Mouse (Mus musculus) spleen, adult 18-20 months (tissue): ENCODE data around the gene Bahd1.
A peak's percentile ranks its signal among the peaks of the same experiment; 100 is the strongest.

Source experiments
- DNase-seq, 2 experiments: peaks; one replicate each; pipeline ENCODE4 v3.0.0; 2022; ENCODE audit warnings: mixed read lengths in 2 of 2

The Bahd1 gene

GRCm38 (mm10) chr2:118899981-118900825 is at the start of gene Bahd1:
Bahd1 (plus strand) TSS chr2:118900377.
- no peak for DNase-seq

- no peak for DNase-seq
These were observed 48.4 kb upstream of the Bahd1 start for GRCm38 (mm10) chr2:118851756-118852155.

- DNase-seq: peak; percentile 76 to 80
These were observed 38.5 kb upstream of the Bahd1 start, which contains the start of gene Ivd for GRCm38 (mm10) chr2:118861454-118862339. Ivd (plus strand) TSS chr2:118861954.

- no peak for DNase-seq
These were observed 37.9 kb upstream of the Bahd1 start for GRCm38 (mm10) chr2:118862340-118862675.

DNA sequence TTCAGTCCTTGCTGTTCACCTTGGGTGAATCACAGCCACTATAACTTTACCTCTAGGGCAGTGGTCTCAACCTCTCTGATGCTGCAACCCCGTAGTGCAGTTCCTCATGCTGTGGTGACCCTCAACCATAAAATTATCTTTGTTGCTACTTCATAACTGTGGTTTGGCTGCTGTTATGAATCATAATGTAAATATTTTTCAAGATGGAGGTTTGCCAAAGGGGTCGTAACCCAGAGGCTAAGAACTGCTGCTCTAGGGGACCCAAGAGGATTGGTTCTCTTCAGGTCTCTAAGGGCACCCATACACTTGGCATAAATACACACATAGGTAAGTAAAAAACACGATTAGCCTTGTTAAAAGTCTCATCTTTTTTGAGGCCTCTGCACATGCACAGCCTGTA is 29.6 kb upstream of the Bahd1 start:
- DNase-seq: no peak

- no peak for DNase-seq
These were observed 29.1 kb upstream of the Bahd1 start for GRCm38 (mm10) chr2:118871032-118871431.

DNA sequence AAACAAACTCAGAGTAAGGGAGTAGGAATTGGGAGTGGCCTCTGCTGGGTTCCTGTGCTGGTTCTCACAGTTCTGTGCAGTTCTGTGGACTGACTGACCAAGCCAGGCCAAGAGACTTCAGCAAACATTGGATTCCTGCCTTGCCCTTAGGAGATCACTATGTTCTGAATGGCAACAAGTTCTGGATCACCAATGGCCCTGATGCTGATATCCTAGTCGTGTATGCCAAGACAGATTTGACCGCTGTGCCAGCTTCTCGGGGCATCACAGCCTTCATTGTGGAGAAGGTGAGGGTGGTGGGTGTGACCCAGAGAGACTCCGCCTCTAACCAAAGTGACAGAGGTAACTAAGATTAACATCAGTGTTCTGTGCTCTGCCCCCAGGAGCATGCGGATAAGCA is 27.2 kb upstream of the Bahd1 start:
- no peak for DNase-seq

- no peak for DNase-seq
These were observed 26.2 kb upstream of the Bahd1 start for GRCm38 (mm10) chr2:118873890-118874430.

DNA sequence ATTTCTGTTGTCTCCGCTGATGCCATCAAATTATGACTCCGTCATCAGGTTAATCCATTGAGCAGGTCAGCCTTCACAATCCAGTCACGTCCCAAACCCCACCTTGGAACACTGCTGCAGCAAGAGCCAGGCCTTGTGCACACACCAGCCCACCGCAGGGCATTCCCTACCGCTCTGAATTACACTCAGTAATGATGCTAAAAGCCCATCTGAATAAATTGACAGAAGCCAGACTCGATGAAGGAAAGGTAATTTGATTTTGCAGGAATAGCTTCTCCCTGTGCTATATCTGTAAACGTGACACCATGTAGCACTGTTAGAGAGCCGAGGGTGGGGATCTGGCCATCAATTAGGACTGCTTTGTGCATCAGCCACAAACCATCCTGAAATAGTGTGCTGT is 24.9 kb upstream of the Bahd1 start:
- no peak for DNase-seq

- DNase-seq: no peak
These were observed 23.7 kb upstream of the Bahd1 start for GRCm38 (mm10) chr2:118876453-118876852.

- no peak for DNase-seq
These were observed 19.2 kb upstream of the Bahd1 start for GRCm38 (mm10) chr2:118881019-118881418.

DNA sequence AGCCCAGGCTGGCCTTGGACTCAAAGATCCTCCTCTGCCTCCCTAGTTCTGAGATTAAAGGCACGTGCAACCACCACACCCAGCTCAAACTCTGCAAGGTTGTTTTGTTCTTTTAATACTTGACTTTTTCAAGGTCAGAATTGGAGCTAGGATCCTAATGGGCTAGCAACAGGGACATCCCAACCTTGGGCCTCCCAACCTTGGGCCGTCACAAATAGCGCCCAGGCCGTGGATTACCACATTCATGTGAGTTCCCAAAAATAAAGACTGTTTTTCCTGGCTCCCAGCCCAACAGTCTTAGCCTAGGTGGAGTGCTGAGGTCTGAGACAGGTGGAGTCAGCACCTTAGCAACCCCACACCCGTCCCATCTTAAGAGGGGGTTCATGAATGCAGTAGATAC is 18.2 kb upstream of the Bahd1 start:
- no peak for DNase-seq

DNA sequence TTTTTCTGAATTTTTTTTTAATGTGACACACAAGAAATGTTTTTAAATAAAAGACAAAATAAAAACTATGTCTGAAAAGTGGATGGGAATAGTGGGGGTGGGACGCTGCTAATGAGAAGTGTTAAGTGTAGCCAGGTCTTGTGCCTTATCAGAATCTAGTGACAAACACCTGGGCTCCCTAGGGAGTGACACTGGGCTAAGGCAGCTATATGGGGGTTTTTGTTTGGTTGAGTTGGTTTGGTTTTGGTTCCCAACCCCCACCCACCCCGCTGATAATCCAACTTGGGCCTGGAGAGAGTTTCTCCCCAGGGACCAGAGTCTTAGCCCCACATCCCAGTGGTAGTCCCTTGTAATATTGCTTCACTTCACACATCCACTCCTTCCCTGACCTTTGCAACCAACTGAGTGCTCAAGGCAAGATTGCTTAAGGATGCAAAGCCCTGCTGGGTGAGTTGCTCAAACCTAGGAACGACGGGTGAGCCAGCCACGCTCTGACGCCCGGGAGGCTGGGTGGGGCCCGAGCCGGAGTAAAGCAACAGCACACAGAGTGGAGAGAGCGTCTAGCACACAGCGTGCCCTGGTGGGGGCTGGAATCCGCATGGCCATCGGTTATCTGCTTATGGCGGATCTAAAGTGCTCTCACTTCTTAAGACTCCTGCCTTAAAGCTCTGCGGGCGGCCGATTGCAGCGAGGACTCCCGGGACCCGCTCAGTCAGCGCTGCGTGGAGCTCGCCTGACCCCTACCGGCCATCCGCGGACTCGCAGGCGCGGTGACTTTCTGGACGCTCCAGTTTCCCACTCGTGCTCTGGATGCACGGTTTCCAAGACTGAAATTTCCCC is 17.1 kb upstream of the Bahd1 start:
- peak; percentile 71 to 90 for DNase-seq

GRCm38 (mm10) chr2:118887440-118887839 is 12.7 kb upstream of the Bahd1 start:
- no peak for DNase-seq

DNA sequence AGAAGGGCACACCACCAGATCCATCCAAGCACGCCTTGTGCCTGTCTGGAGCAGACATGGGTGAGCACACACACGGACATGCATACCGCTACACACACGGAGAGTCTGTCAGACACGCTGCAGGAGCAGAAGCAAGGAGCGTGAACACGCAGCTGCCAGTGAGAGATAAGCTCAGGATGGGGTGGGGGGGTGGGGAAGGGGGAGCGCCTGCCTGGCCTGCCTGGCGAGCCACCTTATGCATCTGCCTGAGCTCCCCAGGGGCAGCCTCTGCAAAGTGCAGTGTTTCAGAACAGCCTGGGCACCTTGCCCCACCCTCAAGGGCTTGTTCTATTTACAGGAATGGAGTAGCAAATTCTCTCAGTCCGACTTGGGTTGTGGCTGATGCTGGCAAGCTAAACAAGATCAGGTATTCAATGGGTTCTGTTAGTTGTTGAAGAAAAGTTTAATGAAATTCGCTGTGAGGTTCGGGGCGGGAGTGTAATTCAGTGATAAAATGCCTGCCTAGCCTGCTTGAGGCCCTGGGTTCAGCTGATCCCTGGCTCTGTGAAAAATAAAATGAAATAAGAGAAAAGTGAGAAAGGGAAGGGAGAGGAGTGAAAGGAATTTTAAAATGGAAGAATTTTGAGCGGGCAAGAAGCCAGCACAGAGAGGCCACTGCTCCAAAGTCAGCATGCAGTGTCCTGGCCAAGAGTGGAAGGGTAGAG is 12.2 kb upstream of the Bahd1 start:
- DNase-seq: no peak

GRCm38 (mm10) chr2:118891173-118891572 is 9.0 kb upstream of the Bahd1 start:
- no peak for DNase-seq

GRCm38 (mm10) chr2:118895990-118896913 is 3.9 kb upstream of the Bahd1 start:
- peak; percentile 51 to 57 for DNase-seq

DNA sequence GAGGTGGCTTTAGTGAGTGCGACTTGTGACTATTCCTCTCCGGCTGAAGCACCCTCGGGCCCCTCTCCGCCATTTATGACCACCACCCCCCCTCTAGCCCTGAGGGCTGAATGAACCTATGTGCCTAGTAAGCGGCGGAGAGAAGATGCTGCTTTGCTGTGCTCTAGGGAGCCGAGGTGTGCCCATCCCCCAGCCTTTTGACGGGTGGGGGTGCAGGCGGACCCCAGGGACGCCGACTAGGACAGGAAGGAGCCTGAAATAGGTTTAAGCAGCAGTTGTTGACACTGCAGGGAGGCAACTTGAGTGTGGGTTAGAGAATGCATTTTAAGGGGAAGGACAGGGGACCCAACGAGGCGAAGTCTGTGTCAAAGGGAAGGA is 3.3 kb upstream of the Bahd1 start:
- peak; percentile 47 to 56 for DNase-seq

GRCm38 (mm10) chr2:118897392-118897791 is 2.8 kb upstream of the Bahd1 start:
- no peak for DNase-seq

DNA sequence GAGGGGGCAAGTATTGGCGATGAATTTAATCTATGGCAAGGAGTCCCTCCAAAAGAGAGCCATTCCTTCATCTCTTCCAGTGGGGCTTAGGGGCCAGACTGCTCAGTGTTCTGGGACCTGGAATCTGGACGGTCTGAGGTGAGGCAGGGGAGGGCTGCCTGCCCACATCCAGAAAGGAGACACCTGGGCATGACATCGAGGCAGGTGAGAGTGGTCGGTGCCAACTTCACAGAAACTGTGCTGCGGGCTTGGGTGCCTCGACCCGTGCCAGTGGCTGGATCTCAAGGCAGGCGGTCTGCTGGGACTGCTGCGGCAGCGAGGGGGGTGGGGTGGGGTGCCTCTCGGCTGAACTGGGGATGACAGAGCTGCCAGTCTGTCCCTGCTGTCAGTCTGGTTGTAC is 2.4 kb upstream of the Bahd1 start:
- DNase-seq: no peak

DNA sequence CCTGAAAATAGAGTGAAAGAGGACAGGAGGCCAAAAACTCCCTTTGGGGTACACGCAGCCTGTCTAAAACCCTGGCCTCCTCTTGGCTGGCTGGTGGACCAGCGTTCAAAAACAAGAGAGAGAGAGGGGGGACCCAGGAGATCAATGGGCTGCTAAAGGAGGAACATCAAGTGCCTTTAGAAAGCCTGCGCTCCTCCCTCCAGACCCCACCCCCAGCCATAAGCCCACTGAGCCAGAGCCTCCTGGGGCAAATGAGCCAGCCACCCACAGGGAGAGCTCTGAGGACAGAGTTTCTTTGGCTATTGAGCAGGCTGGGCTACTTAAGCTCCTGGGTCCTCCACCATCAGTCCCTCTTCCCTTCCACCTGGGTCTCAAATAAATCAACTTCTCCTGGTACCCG is 1.4 kb upstream of the Bahd1 start:
- no peak for DNase-seq
